Mouse (Mus musculus): Measurements from ENCODE around the gene Slc38a3. TPM values are rescaled to one million over a fixed set of nuclear protein-coding genes. Genes with fewer than 3 reads are reported as not detected.
A peak's percentile ranks its signal among the peaks of the same experiment; 100 is the strongest.

Slc38a3 gene
- polyA plus RNA-seq, 1 experiment from 2014 or later: 15.1 TPM

DNA sequence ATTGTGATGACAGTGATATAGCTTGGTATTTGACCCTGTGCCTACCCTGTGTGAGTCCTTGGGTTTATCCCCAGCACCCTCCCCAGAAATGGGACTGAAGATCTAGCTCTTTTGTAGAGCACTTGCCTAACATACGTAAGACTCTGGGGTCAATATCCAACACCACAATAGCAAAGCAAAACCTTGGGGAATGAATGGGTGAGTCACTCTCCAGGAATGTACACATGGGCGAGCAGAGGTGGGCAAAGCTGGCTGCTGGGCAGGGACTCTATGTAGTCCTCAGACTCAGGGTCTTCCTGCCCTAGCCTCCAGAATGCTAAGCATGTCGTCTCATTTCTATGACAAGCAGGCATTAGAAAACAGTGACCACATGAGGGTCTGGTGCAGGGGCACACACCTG is 20.6 kb downstream of the Slc38a3 start:
- no peak for ATAC-seq (ENCODE audit: insufficient read depth, low FRiP score)
- WGBS: 45% methylated on average over 3 of the region's 3 CpGs
- H3K36me3 ChIP-seq (ENCODE audit: control insufficient read depth, insufficient read depth, low read length): no peaks in the 10 kb centered on the region

DNA sequence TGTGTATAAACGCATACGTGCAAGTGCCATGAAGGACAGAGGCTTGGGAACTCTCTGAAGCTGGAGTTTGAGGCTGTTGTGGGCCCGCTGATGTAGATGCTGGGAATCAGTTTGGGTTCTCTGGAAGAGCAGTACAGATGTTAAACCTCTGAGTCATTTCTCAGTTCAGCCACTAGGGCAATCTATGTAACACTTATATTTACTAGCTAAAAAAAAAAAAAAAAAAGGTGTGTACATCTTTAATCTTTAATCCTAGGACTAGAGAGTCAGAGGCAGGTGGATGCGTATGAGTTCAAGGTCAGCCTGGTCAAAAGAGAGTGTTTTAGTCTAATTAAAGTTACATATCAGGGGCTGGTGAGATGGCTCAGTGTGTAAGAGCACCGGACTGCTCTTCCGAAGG is 22.4 kb downstream of the Slc38a3 start:
- Histone ChIP-seq H3K9me3 (replicated peaks; ENCODE audit: control insufficient read depth, low read length) (no peaks in the 10 kb centered on the region), H3K27me3 (ENCODE audit: control insufficient read depth, insufficient read depth, low read length) (no peaks in the 10 kb centered on the region), H3K36me3 (ENCODE audit: control insufficient read depth, insufficient read depth, low read length) (no peaks in the 10 kb centered on the region), H3K4me2 (ENCODE audit: low read depth, low read length) (no peak overlapping the region), H3K9ac (ENCODE audit: low read length) (no peak overlapping the region), H3K4me1 (ENCODE audit: control insufficient read depth, insufficient read depth, low read length) (peaks cover 15% of the 10 kb centered on the region), H3K4me3 (replicated peaks; ENCODE audit: low read length) (no peak overlapping the region), H3K27ac (ENCODE audit: low read length) (no peak overlapping the region)
- ATAC-seq (ENCODE audit: insufficient read depth, low FRiP score): no peak
- 78% methylated on average over 6 of the region's 6 CpGs for WGBS

More for the DNA sequence above, 20.6 kb downstream of the Slc38a3 start:
- Histone ChIP-seq H3K9me3 (replicated peaks; ENCODE audit: control insufficient read depth, low read length) (no peaks in the 10 kb centered on the region), H3K4me2 (ENCODE audit: low read depth, low read length) (no peak overlapping the region), H3K27ac (ENCODE audit: low read length) (no peak overlapping the region), H3K4me1 (ENCODE audit: control insufficient read depth, insufficient read depth, low read length) (peaks cover 15% of the 10 kb centered on the region), H3K4me3 (replicated peaks; ENCODE audit: low read length) (no peak overlapping the region), H3K27me3 (ENCODE audit: control insufficient read depth, insufficient read depth, low read length) (no peaks in the 10 kb centered on the region), H3K9ac (ENCODE audit: low read length) (no peak overlapping the region)

DNA sequence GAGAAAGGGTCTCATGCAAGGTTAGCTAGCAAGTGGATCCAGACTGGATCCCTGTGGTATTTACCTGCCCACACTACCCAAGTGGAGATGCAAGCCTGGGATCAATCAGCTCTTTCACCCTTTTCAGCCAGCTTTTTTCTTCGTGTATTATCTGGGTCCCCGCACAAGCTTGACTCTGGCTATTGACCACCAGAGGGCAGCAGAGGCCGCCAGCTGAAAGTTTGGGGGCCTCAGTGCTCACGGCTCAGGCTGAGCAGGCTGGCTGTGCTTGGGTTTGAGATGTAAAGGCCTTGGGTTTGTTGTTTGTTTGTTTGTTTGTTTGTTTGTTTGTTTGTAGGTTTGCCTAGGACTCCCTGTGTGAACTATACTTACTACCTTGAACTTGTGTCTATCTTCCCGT is 23.8 kb downstream of the Slc38a3 start:
- no peak overlapping the region for H3K4me2 ChIP-seq (ENCODE audit: low read depth, low read length)
- no peaks in the 10 kb centered on the region for H3K9me3 ChIP-seq (replicated peaks; ENCODE audit: control insufficient read depth, low read length)
- H3K4me1 ChIP-seq (ENCODE audit: control insufficient read depth, insufficient read depth, low read length): peaks cover 12% of the 10 kb centered on the region
- H3K27me3 ChIP-seq (ENCODE audit: control insufficient read depth, insufficient read depth, low read length): no peaks in the 10 kb centered on the region
- no peak overlapping the region for H3K27ac ChIP-seq (ENCODE audit: low read length)
- H3K9ac ChIP-seq (ENCODE audit: low read length): peak overlapping the region; percentile 73; the same call in 1 of the 2 replicates
- peak; percentile 74; the same call in 1 of the 2 replicates for ATAC-seq (ENCODE audit: insufficient read depth, low FRiP score)
- no peaks in the 10 kb centered on the region for H3K36me3 ChIP-seq (ENCODE audit: control insufficient read depth, insufficient read depth, low read length)
- H3K4me3 ChIP-seq (replicated peaks; ENCODE audit: low read length): no peak overlapping the region
- 16% methylated on average over 5 of the region's 5 CpGs for WGBS

DNA sequence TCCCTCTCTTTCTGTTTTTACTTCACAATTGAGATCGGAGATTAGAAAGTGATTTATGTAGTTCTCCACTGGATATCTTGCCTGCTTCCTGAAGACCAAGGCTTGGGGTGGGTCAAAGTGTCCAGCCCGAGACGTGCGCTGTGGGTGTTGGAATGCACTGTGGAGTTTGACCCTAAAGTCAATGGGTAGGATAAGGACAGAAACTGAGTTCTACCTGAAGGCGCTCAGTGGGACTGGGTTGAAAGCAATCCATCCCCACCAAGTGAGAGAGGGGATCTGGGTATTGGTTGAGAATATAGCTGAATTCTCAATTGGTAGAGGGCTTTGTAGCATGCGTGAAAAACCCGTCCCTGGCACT is 24.2 kb downstream of the Slc38a3 start:
- Histone ChIP-seq H3K9me3 (replicated peaks; ENCODE audit: control insufficient read depth, low read length) (no peaks in the 10 kb centered on the region), H3K9ac (ENCODE audit: low read length) (peak overlapping the region; percentile 73), H3K27ac (ENCODE audit: low read length) (no peak overlapping the region), H3K27me3 (ENCODE audit: control insufficient read depth, insufficient read depth, low read length) (no peaks in the 10 kb centered on the region), H3K4me1 (ENCODE audit: control insufficient read depth, insufficient read depth, low read length) (peaks cover 11% of the 10 kb centered on the region), H3K4me3 (replicated peaks; ENCODE audit: low read length) (peak overlapping the region; percentile 46), H3K4me2 (ENCODE audit: low read depth, low read length) (peak overlapping the region; percentile 78), H3K36me3 (ENCODE audit: control insufficient read depth, insufficient read depth, low read length) (no peaks in the 10 kb centered on the region)
- ATAC-seq (ENCODE audit: insufficient read depth, low FRiP score): no peak
- whole genome bisulfite sequencing: 35% methylated on average over 7 of the region's 7 CpGs

DNA sequence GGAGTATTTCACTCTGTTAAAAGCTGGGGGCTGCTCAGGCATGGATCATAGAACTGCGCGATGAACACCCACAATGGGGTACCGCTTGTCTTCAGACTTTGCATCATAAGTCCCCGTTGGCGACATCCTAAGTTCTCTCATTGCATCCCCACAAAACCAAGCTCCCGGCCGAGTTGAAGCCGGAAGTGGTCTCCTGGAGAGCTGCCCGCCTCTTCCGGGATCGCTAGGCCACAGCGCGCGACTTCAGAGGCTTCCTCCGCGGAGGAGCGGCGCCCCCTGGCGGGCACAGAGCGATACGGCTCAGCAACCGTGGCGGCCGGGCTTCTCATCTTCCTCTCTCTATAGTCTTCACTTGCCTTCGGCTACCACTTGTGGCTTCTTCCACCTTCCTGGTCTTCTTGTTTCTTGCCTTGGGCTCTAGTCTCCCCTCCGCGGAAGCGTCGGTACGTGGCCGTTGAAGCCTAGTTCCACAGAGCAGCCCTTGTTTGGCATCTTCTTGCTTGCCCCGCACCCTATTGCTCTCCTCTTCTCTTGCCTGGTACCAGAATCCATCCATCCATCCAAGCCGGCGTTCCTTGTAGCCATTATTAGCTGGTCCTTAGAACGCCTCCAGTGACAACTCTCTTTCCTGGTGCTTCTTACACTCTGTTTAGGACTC is 24.7 kb downstream of the Slc38a3 start:
- H3K4me3 ChIP-seq (replicated peaks; ENCODE audit: low read length): peak overlapping the region; percentile 46
- H3K27ac ChIP-seq (ENCODE audit: low read length): peak overlapping the region; percentile 38; the same call in 1 of the 2 replicates
- peak; percentile 82 for ATAC-seq (ENCODE audit: insufficient read depth, low FRiP score)
- H3K27me3 ChIP-seq (ENCODE audit: control insufficient read depth, insufficient read depth, low read length): no peaks in the 10 kb centered on the region
- 4% methylated on average over 35 of the region's 35 CpGs for WGBS
- H3K9ac ChIP-seq (ENCODE audit: low read length): peak overlapping the region; percentile 78
- peak overlapping the region; percentile 78 for H3K4me2 ChIP-seq (ENCODE audit: low read depth, low read length)
- peaks cover 11% of the 10 kb centered on the region for H3K4me1 ChIP-seq (ENCODE audit: control insufficient read depth, insufficient read depth, low read length)
- H3K36me3 ChIP-seq (ENCODE audit: control insufficient read depth, insufficient read depth, low read length): no peaks in the 10 kb centered on the region
- no peaks in the 10 kb centered on the region for H3K9me3 ChIP-seq (replicated peaks; ENCODE audit: control insufficient read depth, low read length)

DNA sequence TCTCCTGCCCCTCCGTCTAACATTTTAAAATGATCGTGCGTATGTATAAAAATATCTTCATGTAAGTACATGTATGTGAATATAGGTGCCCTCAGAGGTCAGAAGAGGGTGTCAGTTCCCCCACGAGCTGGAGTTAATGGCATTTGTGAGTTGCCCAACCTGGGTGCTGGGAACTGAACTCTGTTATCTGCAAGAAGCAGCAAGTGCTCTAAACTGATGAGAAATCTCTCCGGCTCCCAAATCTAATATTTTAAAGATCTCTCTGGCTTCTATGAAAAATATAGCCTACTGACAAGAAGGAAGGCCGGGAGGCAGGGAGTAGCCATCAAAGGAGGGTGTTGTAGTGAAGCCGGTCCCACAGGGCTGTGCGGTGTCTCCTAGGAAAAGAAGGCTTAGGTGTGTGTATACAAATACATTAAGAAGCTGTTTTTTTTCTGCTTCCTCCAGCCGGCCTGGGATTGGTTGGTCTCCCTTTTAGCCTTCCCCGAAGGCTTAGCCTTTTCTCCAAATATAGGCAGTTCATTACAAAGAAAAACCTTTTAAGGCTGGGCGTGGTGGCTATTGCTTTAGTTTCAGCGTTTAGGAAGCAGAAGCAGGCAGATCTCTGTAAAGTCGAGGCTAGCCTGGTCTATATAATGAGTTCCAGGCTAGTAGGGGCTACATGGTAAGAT is 25.7 kb downstream of the Slc38a3 start:
- H3K27me3 ChIP-seq (ENCODE audit: control insufficient read depth, insufficient read depth, low read length): no peaks in the 10 kb centered on the region
- H3K4me3 ChIP-seq (replicated peaks; ENCODE audit: low read length): no peak overlapping the region
- no peaks in the 10 kb centered on the region for H3K36me3 ChIP-seq (ENCODE audit: control insufficient read depth, insufficient read depth, low read length)
- WGBS: 90% methylated on average over 13 of the region's 13 CpGs
- H3K9me3 ChIP-seq (replicated peaks; ENCODE audit: control insufficient read depth, low read length): no peaks in the 10 kb centered on the region
- H3K4me2 ChIP-seq (ENCODE audit: low read depth, low read length): peak overlapping the region; percentile 78
- peak overlapping the region; percentile 78; the same call in 1 of the 2 replicates for H3K9ac ChIP-seq (ENCODE audit: low read length)
- ATAC-seq (ENCODE audit: insufficient read depth, low FRiP score): no peak
- H3K27ac ChIP-seq (ENCODE audit: low read length): no peak overlapping the region
- H3K4me1 ChIP-seq (ENCODE audit: control insufficient read depth, insufficient read depth, low read length): peaks cover 11% of the 10 kb centered on the region

DNA sequence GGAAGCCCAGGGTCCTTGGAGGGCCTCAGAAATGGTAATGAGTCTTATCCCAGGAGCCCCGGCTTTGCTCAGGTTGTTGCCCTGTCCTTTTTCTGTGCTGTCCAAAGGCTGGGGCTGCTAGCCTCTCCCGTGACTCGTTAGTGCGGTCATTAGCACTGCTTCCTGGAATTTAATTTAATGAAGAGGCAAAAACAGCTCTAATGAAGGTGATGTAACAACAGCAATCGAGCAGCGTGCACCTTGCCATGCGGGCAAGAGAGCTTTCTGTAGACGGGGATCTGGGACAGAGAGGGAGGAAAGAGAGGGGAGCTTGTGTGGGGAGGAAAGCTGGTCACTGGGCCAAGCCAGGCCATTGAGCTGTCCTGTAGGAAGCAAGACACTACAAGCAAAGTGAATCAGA is 27.7 kb downstream of the Slc38a3 start:
- H3K9ac ChIP-seq (ENCODE audit: low read length): 0 out of 2 replicates have a peak overlapping the region, but pooled peaks have one; percentile 26
- no peak for ATAC-seq (ENCODE audit: insufficient read depth, low FRiP score)
- peaks cover 15% of the 10 kb centered on the region for H3K4me1 ChIP-seq (ENCODE audit: control insufficient read depth, insufficient read depth, low read length)
- WGBS: 57% methylated on average over 8 of the region's 8 CpGs
- H3K4me3 ChIP-seq (replicated peaks; ENCODE audit: low read length): no peak overlapping the region
- no peak overlapping the region for H3K27ac ChIP-seq (ENCODE audit: low read length)
- no peaks in the 10 kb centered on the region for H3K27me3 ChIP-seq (ENCODE audit: control insufficient read depth, insufficient read depth, low read length)
- no peak overlapping the region for H3K4me2 ChIP-seq (ENCODE audit: low read depth, low read length)
- no peaks in the 10 kb centered on the region for H3K36me3 ChIP-seq (ENCODE audit: control insufficient read depth, insufficient read depth, low read length)
- no peaks in the 10 kb centered on the region for H3K9me3 ChIP-seq (replicated peaks; ENCODE audit: control insufficient read depth, low read length)

DNA sequence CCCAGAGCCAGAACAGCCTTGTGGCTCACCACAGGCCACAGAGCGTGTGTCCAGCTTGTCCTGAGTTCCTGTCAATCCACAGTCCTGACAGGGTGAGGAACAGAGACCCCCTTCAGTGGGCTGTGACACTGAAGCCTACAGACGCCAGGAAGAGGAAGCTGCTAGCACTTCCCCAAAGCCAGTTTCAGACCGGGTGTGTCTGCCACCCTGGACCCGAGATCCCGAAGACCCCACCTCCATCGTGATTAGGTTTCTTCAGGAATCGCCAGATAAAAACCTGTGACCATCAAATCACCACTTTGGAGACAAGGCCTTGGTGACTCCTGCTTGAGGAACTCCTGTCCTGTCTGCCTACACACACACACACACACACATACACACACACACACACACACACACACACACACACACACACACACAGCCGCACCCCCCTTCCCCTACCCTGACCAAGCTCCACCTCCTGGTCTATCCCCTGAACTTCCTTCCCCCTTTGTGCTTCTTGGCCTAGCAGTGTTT is 29.0 kb downstream of the Slc38a3 start:
- Histone ChIP-seq H3K36me3 (ENCODE audit: control insufficient read depth, insufficient read depth, low read length) (no peaks in the 10 kb centered on the region), H3K27ac (ENCODE audit: low read length) (no peak overlapping the region), H3K4me3 (replicated peaks; ENCODE audit: low read length) (no peak overlapping the region), H3K9me3 (replicated peaks; ENCODE audit: control insufficient read depth, low read length) (no peaks in the 10 kb centered on the region), H3K4me1 (ENCODE audit: control insufficient read depth, insufficient read depth, low read length) (peaks cover 18% of the 10 kb centered on the region), H3K27me3 (ENCODE audit: control insufficient read depth, insufficient read depth, low read length) (no peaks in the 10 kb centered on the region), H3K9ac (ENCODE audit: low read length) (no peak overlapping the region; the same call in 1 of the 2 replicates), H3K4me2 (ENCODE audit: low read depth, low read length) (no peak overlapping the region)
- 31% methylated on average over 8 of the region's 8 CpGs for WGBS
- ATAC-seq (ENCODE audit: insufficient read depth, low FRiP score): no peak

DNA sequence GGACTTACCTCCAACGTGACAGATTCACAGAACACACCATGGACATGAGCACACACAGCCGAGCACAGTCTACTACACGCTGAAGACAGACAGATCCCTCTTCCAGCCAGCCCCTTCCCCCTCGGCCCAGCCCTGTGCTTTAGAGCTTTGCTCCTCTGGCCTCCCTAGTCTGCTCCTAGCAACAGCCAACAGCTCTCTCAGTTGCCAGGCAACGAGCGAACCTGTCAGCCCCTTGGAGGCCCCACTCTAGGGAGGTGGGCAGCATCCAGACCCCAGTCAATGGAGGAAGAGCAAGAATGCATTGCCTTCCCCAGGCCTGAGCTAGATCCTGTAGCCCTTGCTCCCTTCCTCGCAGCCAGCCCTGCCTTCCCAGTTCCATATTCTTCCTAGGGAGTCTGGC is 32.3 kb downstream of the Slc38a3 start:
- WGBS: 21% methylated on average over 7 of the region's 7 CpGs
- no peaks in the 10 kb centered on the region for H3K36me3 ChIP-seq (ENCODE audit: control insufficient read depth, insufficient read depth, low read length)
- no peak overlapping the region for H3K27ac ChIP-seq (ENCODE audit: low read length)
- H3K4me2 ChIP-seq (ENCODE audit: low read depth, low read length): no peak overlapping the region
- ATAC-seq (ENCODE audit: insufficient read depth, low FRiP score): no peak
- H3K9me3 ChIP-seq (replicated peaks; ENCODE audit: control insufficient read depth, low read length): no peaks in the 10 kb centered on the region
- H3K27me3 ChIP-seq (ENCODE audit: control insufficient read depth, insufficient read depth, low read length): no peaks in the 10 kb centered on the region
- no peak overlapping the region for H3K9ac ChIP-seq (ENCODE audit: low read length)
- peaks cover 18% of the 10 kb centered on the region for H3K4me1 ChIP-seq (ENCODE audit: control insufficient read depth, insufficient read depth, low read length)
- H3K4me3 ChIP-seq (replicated peaks; ENCODE audit: low read length): no peak overlapping the region
